Mouse (Mus musculus): ENCODE measurements around the gene Tmem132b. TPM values are rescaled to one million over a fixed set of nuclear protein-coding genes. Genes with fewer than 3 reads are reported as not detected.
A peak's percentile ranks its signal among the peaks of the same experiment; 100 is the strongest.

Tmem132b gene
- polyA plus RNA-seq, 1 experiment from 2014 or later = 0.67 TPM

DNA sequence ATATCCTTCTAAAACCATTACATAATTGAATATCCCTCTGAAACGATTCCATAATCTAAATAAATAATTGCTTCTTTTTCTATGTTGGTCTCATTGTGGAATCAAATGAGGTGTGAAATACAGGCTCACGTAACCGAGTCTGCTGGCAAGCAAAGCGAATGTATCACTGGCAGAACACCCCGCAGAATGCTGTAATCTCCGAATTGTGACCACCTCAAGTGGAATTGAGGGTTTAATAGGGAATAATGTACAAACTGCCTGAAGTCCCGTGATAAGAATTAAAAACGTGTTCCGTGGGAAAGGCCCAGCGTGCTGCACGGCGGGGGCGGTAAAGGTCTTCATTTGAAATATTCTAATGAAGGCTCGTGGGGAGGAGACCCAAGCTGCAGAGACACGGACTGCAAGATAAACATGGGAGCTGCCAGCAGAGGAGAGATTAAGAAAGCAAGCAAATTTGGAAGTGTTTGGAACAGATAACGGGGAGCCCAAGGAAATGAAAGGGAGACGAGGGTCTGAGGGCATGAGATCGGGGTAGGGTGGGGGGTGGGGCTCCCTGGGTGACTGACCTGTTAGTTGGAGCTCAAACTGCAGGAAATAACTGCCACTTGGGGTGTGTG is 110.1 kb downstream of the Tmem132b start:
- no peak overlapping the region for H3K9ac ChIP-seq (ENCODE audit: low read length)
- ATAC-seq (replicated peaks; ENCODE audit: low FRiP score) = 0 out of 2 replicates have a peak, but pooled peaks have one; percentile 24
- H3K36me3 ChIP-seq (ENCODE audit: control insufficient read depth, insufficient read depth, low read length) = no peaks in the 10 kb centered on the region
- no peak for DNase-seq (ENCODE audit: low spot score)
- H3K4me2 ChIP-seq (ENCODE audit: low read depth, low read length, severe bottlenecking) = no peak overlapping the region
- no peaks in the 10 kb centered on the region for H3K9me3 ChIP-seq (ENCODE audit: control insufficient read depth, low read length)
- H3K4me3 ChIP-seq (ENCODE audit: low read depth, low read length) = no peak overlapping the region
- H3K4me1 ChIP-seq (replicated peaks; ENCODE audit: control insufficient read depth, insufficient read depth, low read length) = no peaks in the 10 kb centered on the region
- no peak overlapping the region for H3K27ac ChIP-seq (ENCODE audit: low read depth, low read length)
- no peaks in the 10 kb centered on the region for H3K27me3 ChIP-seq (ENCODE audit: control insufficient read depth, insufficient read depth, low read length)
- WGBS = 67% methylated on average over 18 of the region's 18 CpGs

DNA sequence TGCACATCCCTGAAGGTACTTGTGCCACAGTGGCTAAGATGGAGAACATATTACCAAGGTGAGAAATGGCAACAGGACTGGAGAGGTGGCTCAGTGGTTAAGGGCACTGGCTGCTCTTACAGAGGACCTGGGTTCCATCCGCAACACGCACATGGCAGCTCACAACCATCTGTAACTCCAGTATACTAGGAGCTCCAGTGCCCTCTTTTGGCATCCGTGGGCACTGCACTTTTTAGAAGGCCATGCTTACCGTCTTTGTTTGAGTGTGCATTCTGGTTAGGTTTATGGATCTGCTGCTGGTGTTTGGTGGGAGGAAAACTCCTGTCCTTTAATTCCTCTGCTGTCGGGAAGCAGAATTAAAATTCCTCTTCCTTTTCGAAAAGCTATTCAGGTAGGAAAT is 116.7 kb downstream of the Tmem132b start:
- DNase-seq (ENCODE audit: low spot score) = no peak
- H3K4me3 ChIP-seq (ENCODE audit: low read depth, low read length) = no peak overlapping the region
- no peak overlapping the region for H3K27ac ChIP-seq (ENCODE audit: low read depth, low read length)
- H3K36me3 ChIP-seq (ENCODE audit: control insufficient read depth, insufficient read depth, low read length) = no peaks in the 10 kb centered on the region
- no peak overlapping the region for H3K9ac ChIP-seq (ENCODE audit: low read length)
- 88% methylated on average over 6 of the region's 6 CpGs for WGBS
- H3K9me3 ChIP-seq (ENCODE audit: control insufficient read depth, low read length) = no peaks in the 10 kb centered on the region
- H3K27me3 ChIP-seq (ENCODE audit: control insufficient read depth, insufficient read depth, low read length) = no peaks in the 10 kb centered on the region
- ATAC-seq (replicated peaks; ENCODE audit: low FRiP score) = no peak
- H3K4me1 ChIP-seq (replicated peaks; ENCODE audit: control insufficient read depth, insufficient read depth, low read length) = no peaks in the 10 kb centered on the region
- H3K4me2 ChIP-seq (ENCODE audit: low read depth, low read length, severe bottlenecking) = no peak overlapping the region

DNA sequence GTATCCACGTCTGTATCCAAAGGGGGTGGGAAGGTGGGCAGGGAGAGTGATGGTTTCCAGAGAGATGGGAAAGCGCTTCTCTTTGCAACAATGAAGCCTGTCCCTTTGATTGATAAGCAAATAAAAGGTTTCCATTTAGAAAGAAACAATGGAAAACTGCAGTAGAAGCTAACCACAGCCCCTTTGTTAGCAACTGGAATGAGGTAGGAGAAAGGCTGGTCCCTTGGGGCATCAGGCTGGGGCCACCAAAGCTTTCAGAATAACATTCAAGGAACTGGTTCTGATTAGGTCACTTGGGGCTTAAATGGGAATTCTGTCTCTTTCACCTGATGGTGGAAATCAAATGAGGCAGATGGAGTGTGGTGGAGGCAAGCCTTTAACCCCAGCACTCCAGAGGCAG is 118.4 kb downstream of the Tmem132b start:
- no peaks in the 10 kb centered on the region for H3K4me1 ChIP-seq (replicated peaks; ENCODE audit: control insufficient read depth, insufficient read depth, low read length)
- H3K36me3 ChIP-seq (ENCODE audit: control insufficient read depth, insufficient read depth, low read length) = no peaks in the 10 kb centered on the region
- 43% methylated on average over 2 of the region's 2 CpGs for WGBS
- H3K27me3 ChIP-seq (ENCODE audit: control insufficient read depth, insufficient read depth, low read length) = no peaks in the 10 kb centered on the region
- DNase-seq (ENCODE audit: low spot score) (no peak), ATAC-seq (replicated peaks; ENCODE audit: low FRiP score) (no peak)
- H3K4me3 ChIP-seq (ENCODE audit: low read depth, low read length) = no peak overlapping the region
- no peak overlapping the region for H3K4me2 ChIP-seq (ENCODE audit: low read depth, low read length, severe bottlenecking)
- H3K9me3 ChIP-seq (ENCODE audit: control insufficient read depth, low read length) = no peaks in the 10 kb centered on the region
- H3K27ac ChIP-seq (ENCODE audit: low read depth, low read length) = no peak overlapping the region
- no peak overlapping the region for H3K9ac ChIP-seq (ENCODE audit: low read length)

DNA sequence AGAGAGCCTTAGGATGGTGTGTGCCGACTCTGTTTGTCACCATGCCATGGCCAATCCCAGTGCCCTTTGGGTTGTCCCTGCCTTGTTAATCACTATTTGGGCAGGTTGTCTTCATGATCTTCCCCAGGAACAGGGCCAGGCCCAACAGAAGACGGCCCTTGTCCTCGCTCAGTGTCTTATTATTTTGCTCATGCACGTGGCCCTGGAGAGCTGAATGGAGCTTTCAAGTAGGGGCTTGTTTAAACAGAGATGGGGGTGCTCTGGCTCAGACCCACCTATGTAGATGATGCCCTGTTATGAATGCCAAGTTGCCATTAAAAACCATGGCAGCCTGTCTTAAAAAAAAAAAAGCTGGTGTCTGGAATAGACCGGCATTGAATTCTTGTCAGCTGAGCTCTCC is 126.5 kb downstream of the Tmem132b start:
- no peaks in the 10 kb centered on the region for H3K9me3 ChIP-seq (ENCODE audit: control insufficient read depth, low read length)
- ATAC-seq (replicated peaks; ENCODE audit: low FRiP score) = no peak
- no peak overlapping the region for H3K4me2 ChIP-seq (ENCODE audit: low read depth, low read length, severe bottlenecking)
- H3K9ac ChIP-seq (ENCODE audit: low read length) = no peak overlapping the region
- H3K4me1 ChIP-seq (replicated peaks; ENCODE audit: control insufficient read depth, insufficient read depth, low read length) = peaks cover 5% of the 10 kb centered on the region; the same call in 1 of the 2 replicates
- 60% methylated on average over 5 of the region's 5 CpGs for WGBS
- no peaks in the 10 kb centered on the region for H3K27me3 ChIP-seq (ENCODE audit: control insufficient read depth, insufficient read depth, low read length)
- H3K4me3 ChIP-seq (ENCODE audit: low read depth, low read length) = no peak overlapping the region
- H3K27ac ChIP-seq (ENCODE audit: low read depth, low read length) = peak overlapping the region; percentile 58; the same call in 1 of the 2 replicates
- no peak for DNase-seq (ENCODE audit: low spot score)
- no peaks in the 10 kb centered on the region for H3K36me3 ChIP-seq (ENCODE audit: control insufficient read depth, insufficient read depth, low read length)

DNA sequence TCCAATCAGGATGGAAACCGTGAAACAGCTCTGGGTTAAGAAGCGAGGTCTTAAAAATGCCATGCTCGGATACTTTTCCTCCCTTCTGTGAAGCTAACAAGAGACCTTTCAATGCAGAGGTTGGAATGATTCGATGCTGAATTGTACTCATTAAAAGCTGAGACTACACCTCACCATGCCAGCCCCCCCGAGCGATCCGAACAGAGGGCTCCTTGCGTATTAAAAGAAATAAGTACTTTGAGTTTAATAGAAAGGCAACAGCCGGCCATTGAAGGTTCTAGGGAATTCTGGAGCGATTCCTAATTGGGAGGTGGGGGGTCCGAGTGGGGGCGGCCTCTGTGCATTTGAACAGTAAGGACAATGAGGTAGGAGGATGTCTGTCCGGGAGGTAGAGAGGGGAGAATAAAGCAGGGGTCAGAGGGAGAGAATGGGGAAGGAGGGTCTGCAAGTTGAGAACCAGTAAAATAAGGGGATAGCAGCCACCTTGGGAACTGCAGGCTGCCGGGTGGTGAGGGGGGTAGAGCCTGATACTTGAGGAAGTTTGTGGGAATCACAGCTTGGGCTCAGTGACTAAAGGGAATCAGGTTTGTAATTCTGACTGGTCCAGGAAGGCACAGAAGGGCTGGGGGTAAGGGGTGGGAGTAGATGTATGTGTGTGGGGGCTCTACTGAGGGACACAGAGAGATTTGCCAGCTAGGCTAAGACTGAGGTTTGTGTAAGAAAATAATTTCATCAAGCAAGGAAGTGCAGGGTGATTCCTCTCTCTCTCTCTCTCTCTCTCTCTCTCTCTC is 127.6 kb downstream of the Tmem132b start:
- DNase-seq (ENCODE audit: low spot score) (peak; percentile 81), ATAC-seq (replicated peaks; ENCODE audit: low FRiP score) (peak; percentile 80)
- no peaks in the 10 kb centered on the region for H3K27me3 ChIP-seq (ENCODE audit: control insufficient read depth, insufficient read depth, low read length)
- no peaks in the 10 kb centered on the region for H3K36me3 ChIP-seq (ENCODE audit: control insufficient read depth, insufficient read depth, low read length)
- no peaks in the 10 kb centered on the region for H3K9me3 ChIP-seq (ENCODE audit: control insufficient read depth, low read length)
- H3K9ac ChIP-seq (ENCODE audit: low read length) = no peak overlapping the region
- no peak overlapping the region for H3K4me3 ChIP-seq (ENCODE audit: low read depth, low read length)
- H3K4me2 ChIP-seq (ENCODE audit: low read depth, low read length, severe bottlenecking) = peak overlapping the region; percentile 3; the same call in 1 of the 2 replicates
- WGBS = 14% methylated on average over 14 of the region's 14 CpGs
- H3K4me1 ChIP-seq (replicated peaks; ENCODE audit: control insufficient read depth, insufficient read depth, low read length) = peaks cover 5% of the 10 kb centered on the region; the same call in 1 of the 2 replicates
- peak overlapping the region; percentile 58 for H3K27ac ChIP-seq (ENCODE audit: low read depth, low read length)

DNA sequence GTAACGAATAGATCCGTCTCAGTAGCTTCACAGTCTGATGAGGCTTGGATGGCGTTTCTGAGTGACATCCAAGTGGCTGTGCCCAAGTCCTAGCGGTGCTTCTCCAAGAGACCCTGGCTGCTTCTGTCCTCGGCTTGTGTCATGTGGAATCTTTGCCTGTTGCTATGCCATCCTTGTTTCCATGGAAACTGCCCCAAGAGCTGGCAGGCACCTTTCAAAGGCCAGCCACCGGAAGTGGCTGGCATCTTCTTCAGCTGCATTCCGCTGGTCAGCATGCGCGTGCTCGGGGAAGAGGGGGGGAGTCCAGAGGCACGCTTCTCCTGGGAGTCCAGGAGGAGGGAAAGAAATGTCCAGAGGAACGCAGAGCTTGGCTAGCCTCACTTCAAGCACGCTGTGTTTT is 144.0 kb downstream of the Tmem132b start:
- Histone ChIP-seq H3K4me1 (replicated peaks; ENCODE audit: control insufficient read depth, insufficient read depth, low read length) (peaks cover 5% of the 10 kb centered on the region; the same call in 1 of the 2 replicates), H3K9me3 (ENCODE audit: control insufficient read depth, low read length) (no peaks in the 10 kb centered on the region), H3K36me3 (ENCODE audit: control insufficient read depth, insufficient read depth, low read length) (no peaks in the 10 kb centered on the region), H3K4me3 (ENCODE audit: low read depth, low read length) (no peak overlapping the region), H3K27me3 (ENCODE audit: control insufficient read depth, insufficient read depth, low read length) (no peaks in the 10 kb centered on the region), H3K9ac (ENCODE audit: low read length) (no peak overlapping the region), H3K4me2 (ENCODE audit: low read depth, low read length, severe bottlenecking) (no peak overlapping the region), H3K27ac (ENCODE audit: low read depth, low read length) (no peak overlapping the region)
- no peak for ATAC-seq (replicated peaks; ENCODE audit: low FRiP score)
- DNase-seq (ENCODE audit: low spot score) = peak; percentile 54
- WGBS = 50% methylated on average over 13 of the region's 13 CpGs

DNA sequence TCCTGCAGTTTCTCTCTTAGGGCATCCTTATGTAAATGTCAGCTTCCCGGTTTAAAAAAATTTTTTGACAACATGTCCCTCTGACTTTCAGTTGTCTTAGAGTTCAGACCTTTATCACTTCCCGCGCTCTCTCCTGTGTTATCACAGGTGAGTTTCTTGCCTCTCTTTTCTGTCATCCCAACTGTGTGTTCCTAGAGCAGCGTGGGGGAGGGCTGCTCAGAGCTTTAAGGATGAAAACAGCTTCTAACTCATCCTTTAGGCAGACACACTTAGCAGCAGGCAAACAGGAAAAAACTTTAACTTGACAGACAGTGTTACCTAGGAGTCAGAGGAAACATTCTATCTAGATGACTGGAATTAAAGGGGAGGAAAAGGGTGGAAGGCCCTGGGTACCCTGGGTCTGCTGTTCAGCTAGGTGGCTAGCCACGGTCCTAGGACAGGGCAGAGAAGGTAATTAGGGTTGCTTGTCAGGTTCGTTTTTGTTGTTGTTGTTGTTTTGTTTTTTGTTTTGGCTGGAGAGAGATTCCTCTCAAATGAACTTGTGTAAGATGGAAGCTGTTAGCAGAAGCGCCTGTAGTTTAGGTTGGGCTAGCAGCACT is 144.6 kb downstream of the Tmem132b start:
- no peaks in the 10 kb centered on the region for H3K27me3 ChIP-seq (ENCODE audit: control insufficient read depth, insufficient read depth, low read length)
- 67% methylated on average over 7 of the region's 7 CpGs for WGBS
- no peaks in the 10 kb centered on the region for H3K36me3 ChIP-seq (ENCODE audit: control insufficient read depth, insufficient read depth, low read length)
- H3K9me3 ChIP-seq (ENCODE audit: control insufficient read depth, low read length) = no peaks in the 10 kb centered on the region
- H3K4me3 ChIP-seq (ENCODE audit: low read depth, low read length) = no peak overlapping the region
- DNase-seq (ENCODE audit: low spot score) (no peak), ATAC-seq (replicated peaks; ENCODE audit: low FRiP score) (no peak)
- no peak overlapping the region for H3K9ac ChIP-seq (ENCODE audit: low read length)
- H3K4me2 ChIP-seq (ENCODE audit: low read depth, low read length, severe bottlenecking) = no peak overlapping the region
- H3K27ac ChIP-seq (ENCODE audit: low read depth, low read length) = no peak overlapping the region
- peaks cover 5% of the 10 kb centered on the region; the same call in 1 of the 2 replicates for H3K4me1 ChIP-seq (replicated peaks; ENCODE audit: control insufficient read depth, insufficient read depth, low read length)

DNA sequence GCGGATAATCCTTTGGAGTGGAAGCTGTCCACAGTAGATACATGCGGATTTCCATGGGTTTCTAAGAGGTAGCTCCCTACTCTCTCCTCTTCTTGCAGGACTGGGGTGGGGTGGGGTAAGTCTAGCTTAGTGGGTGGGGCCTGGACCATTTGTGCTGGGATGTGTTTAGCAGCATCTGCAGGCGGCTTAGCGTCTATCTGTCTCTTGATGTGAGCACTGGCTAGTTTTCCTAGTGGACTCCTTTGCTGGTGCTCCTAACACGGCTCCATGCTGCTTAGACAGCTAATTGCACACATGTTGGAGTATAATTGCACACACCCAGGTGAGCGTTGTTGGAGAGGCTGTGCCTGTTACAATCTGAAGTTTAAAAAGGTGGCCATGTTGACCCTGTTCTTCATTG is 149.3 kb downstream of the Tmem132b start:
- no peaks in the 10 kb centered on the region for H3K27me3 ChIP-seq (ENCODE audit: control insufficient read depth, insufficient read depth, low read length)
- no peak overlapping the region for H3K4me2 ChIP-seq (ENCODE audit: low read depth, low read length, severe bottlenecking)
- no peaks in the 10 kb centered on the region for H3K36me3 ChIP-seq (ENCODE audit: control insufficient read depth, insufficient read depth, low read length)
- no peak overlapping the region for H3K9ac ChIP-seq (ENCODE audit: low read length)
- H3K4me3 ChIP-seq (ENCODE audit: low read depth, low read length) = no peak overlapping the region
- ATAC-seq (replicated peaks; ENCODE audit: low FRiP score) (no peak), DNase-seq (ENCODE audit: low spot score) (no peak)
- H3K4me1 ChIP-seq (replicated peaks; ENCODE audit: control insufficient read depth, insufficient read depth, low read length) = peaks cover 3% of the 10 kb centered on the region
- H3K27ac ChIP-seq (ENCODE audit: low read depth, low read length) = no peak overlapping the region
- 91% methylated on average over 6 of the region's 6 CpGs for WGBS
- H3K9me3 ChIP-seq (ENCODE audit: control insufficient read depth, low read length) = no peaks in the 10 kb centered on the region

Measured in forebrain, embryonic 11.5 days (tissue).